Mouse (Mus musculus): ENCODE data around the gene Rnf43.

Rnf43 gene

GRCm38 (mm10) chr11:87662407-87662806, at the start of gene Rnf43:
Gene Rnf43 (plus strand): TSS chr11:87662722.
- DNase-seq: peak; percentile 92

GRCm38 (mm10) chr11:87613972-87614371, 48.5 kb upstream of the Rnf43 start:
- DNase-seq: no peak

GRCm38 (mm10) chr11:87615551-87615950, 47.0 kb upstream of the Rnf43 start:
- DNase-seq: no peak

GRCm38 (mm10) chr11:87615952-87616351, 46.6 kb upstream of the Rnf43 start:
- no peak for DNase-seq

GRCm38 (mm10) chr11:87616790-87617474, 45.6 kb upstream of the Rnf43 start, which contains the start of gene Hsf5:
Gene Hsf5 (plus strand): TSS chr11:87617164.
- no peak for DNase-seq

GRCm38 (mm10) chr11:87617606-87618005, 44.9 kb upstream of the Rnf43 start:
- DNase-seq: no peak

GRCm38 (mm10) chr11:87623160-87623559, 39.4 kb upstream of the Rnf43 start:
- DNase-seq: no peak

GRCm38 (mm10) chr11:87629859-87630258, 32.7 kb upstream of the Rnf43 start:
- DNase-seq: peak; percentile 70

- DNase-seq: no peak
Observed at GRCm38 (mm10) chr11:87638793-87639192, 23.7 kb upstream of the Rnf43 start.

GRCm38 (mm10) chr11:87639206-87639605, 23.3 kb upstream of the Rnf43 start:
- peak; percentile 80 for DNase-seq

GRCm38 (mm10) chr11:87642865-87643264, 19.7 kb upstream of the Rnf43 start:
- no peak for DNase-seq

GRCm38 (mm10) chr11:87654693-87655092, 7.8 kb upstream of the Rnf43 start:
- DNase-seq: no peak

GRCm38 (mm10) chr11:87659216-87659615, 3.3 kb upstream of the Rnf43 start:
- DNase-seq: peak; percentile 18

- no peak for DNase-seq
Observed at GRCm38 (mm10) chr11:87662822-87663221, 300 bp downstream of the Rnf43 start.

- no peak for DNase-seq
Observed at GRCm38 (mm10) chr11:87663948-87664347, 1.4 kb downstream of the Rnf43 start.

- DNase-seq: no peak
Observed at GRCm38 (mm10) chr11:87664521-87664920, 2.0 kb downstream of the Rnf43 start.

- DNase-seq: no peak
Observed at GRCm38 (mm10) chr11:87665224-87665623, 2.7 kb downstream of the Rnf43 start.

- no peak for DNase-seq
Observed at GRCm38 (mm10) chr11:87665658-87666057, 3.1 kb downstream of the Rnf43 start.

GRCm38 (mm10) chr11:87666256-87667035, 3.9 kb downstream of the Rnf43 start:
- no peak for DNase-seq

- DNase-seq: no peak
Observed at GRCm38 (mm10) chr11:87667107-87668090, 4.9 kb downstream of the Rnf43 start.

- no peak for DNase-seq
Observed at GRCm38 (mm10) chr11:87673282-87673681, 10.8 kb downstream of the Rnf43 start.

- DNase-seq: no peak
Observed at GRCm38 (mm10) chr11:87675606-87676005, 13.1 kb downstream of the Rnf43 start.

- no peak for DNase-seq
Observed at GRCm38 (mm10) chr11:87677756-87678155, 15.2 kb downstream of the Rnf43 start.

All from lung, postnatal 10 days (tissue).